Mouse (Mus musculus): Measurements from ENCODE around the gene C2cd5. TPM values are rescaled to one million over a fixed set of nuclear protein-coding genes. Genes with fewer than 3 reads are reported as not detected.

C2cd5 gene
- polyA plus RNA-seq, 1 experiment from 2014 or later, result 51.4 TPM

GRCm38 (mm10) chr6:143136688-143137087 is 36.7 kb upstream of the C2cd5 start:
- WGBS, result 98% methylated on average over 7 of the region's 7 CpGs
- Histone ChIP-seq H3K4me1 (no peaks in the 10 kb centered on the region), H3K9me3 (no peaks in the 10 kb centered on the region), H3K36me3 (replicated peaks) (no peaks in the 10 kb centered on the region), H3K27ac (no peak overlapping the region), H3K27me3 (replicated peaks) (no peaks in the 10 kb centered on the region), H3K9ac (no peak overlapping the region), H3K4me2 (no peak overlapping the region), H3K4me3 (no peak overlapping the region)
- no peak for ATAC-seq (replicated peaks)

- ATAC-seq (replicated peaks), result no peak
- no peaks in the 10 kb centered on the region for H3K36me3 ChIP-seq (replicated peaks)
- no peaks in the 10 kb centered on the region for H3K4me1 ChIP-seq
- H3K4me3 ChIP-seq, result no peak overlapping the region
- no peak overlapping the region for H3K9ac ChIP-seq
- H3K9me3 ChIP-seq, result no peaks in the 10 kb centered on the region
- 89% methylated on average over 13 of the region's 13 CpGs for WGBS
- H3K27ac ChIP-seq, result no peak overlapping the region
- no peaks in the 10 kb centered on the region for H3K27me3 ChIP-seq (replicated peaks)
- no peak overlapping the region for H3K4me2 ChIP-seq
Measured at GRCm38 (mm10) chr6:143135097-143135496, 35.2 kb upstream of the C2cd5 start.

GRCm38 (mm10) chr6:143133150-143133549 is 33.2 kb upstream of the C2cd5 start:
- Histone ChIP-seq H3K36me3 (replicated peaks) (no peaks in the 10 kb centered on the region), H3K9ac (no peak overlapping the region), H3K4me3 (no peak overlapping the region), H3K4me2 (no peak overlapping the region), H3K4me1 (no peaks in the 10 kb centered on the region), H3K9me3 (no peaks in the 10 kb centered on the region), H3K27me3 (replicated peaks) (no peaks in the 10 kb centered on the region), H3K27ac (no peak overlapping the region)
- ATAC-seq (replicated peaks), result no peak
- WGBS, result 80% methylated on average over 2 of the region's 2 CpGs

GRCm38 (mm10) chr6:143131895-143132652 is 32.1 kb upstream of the C2cd5 start:
- Histone ChIP-seq H3K27me3 (replicated peaks) (no peaks in the 10 kb centered on the region), H3K4me1 (no peaks in the 10 kb centered on the region), H3K9me3 (no peaks in the 10 kb centered on the region), H3K4me3 (no peak overlapping the region), H3K9ac (no peak overlapping the region), H3K36me3 (replicated peaks) (no peaks in the 10 kb centered on the region), H3K4me2 (no peak overlapping the region), H3K27ac (no peak overlapping the region)
- 73% methylated on average over 6 of the region's 6 CpGs for WGBS
- ATAC-seq (replicated peaks), result no peak

- H3K9me3 ChIP-seq, result no peaks in the 10 kb centered on the region
- H3K4me3 ChIP-seq, result no peak overlapping the region
- H3K9ac ChIP-seq, result no peak overlapping the region
- ATAC-seq (replicated peaks), result no peak
- WGBS, result 81% methylated on average over 4 of the region's 4 CpGs
- H3K36me3 ChIP-seq (replicated peaks), result no peaks in the 10 kb centered on the region
- H3K4me1 ChIP-seq, result no peaks in the 10 kb centered on the region
- no peaks in the 10 kb centered on the region for H3K27me3 ChIP-seq (replicated peaks)
- no peak overlapping the region for H3K4me2 ChIP-seq
- H3K27ac ChIP-seq, result no peak overlapping the region
Measured at GRCm38 (mm10) chr6:143130411-143130810, 30.5 kb upstream of the C2cd5 start.

GRCm38 (mm10) chr6:143129952-143130351 is 30.0 kb upstream of the C2cd5 start:
- no peak overlapping the region for H3K4me2 ChIP-seq
- no peaks in the 10 kb centered on the region for H3K4me1 ChIP-seq
- H3K9me3 ChIP-seq, result no peaks in the 10 kb centered on the region
- H3K27me3 ChIP-seq (replicated peaks), result no peaks in the 10 kb centered on the region
- no peak overlapping the region for H3K4me3 ChIP-seq
- H3K27ac ChIP-seq, result no peak overlapping the region
- H3K9ac ChIP-seq, result no peak overlapping the region
- WGBS, result 87% methylated on average over 3 of the region's 3 CpGs
- H3K36me3 ChIP-seq (replicated peaks), result no peaks in the 10 kb centered on the region
- no peak for ATAC-seq (replicated peaks)

GRCm38 (mm10) chr6:143129466-143129865 is 29.5 kb upstream of the C2cd5 start:
- Histone ChIP-seq H3K9me3 (no peaks in the 10 kb centered on the region), H3K4me2 (no peak overlapping the region), H3K27me3 (replicated peaks) (no peaks in the 10 kb centered on the region), H3K9ac (no peak overlapping the region), H3K4me3 (no peak overlapping the region), H3K27ac (no peak overlapping the region), H3K4me1 (no peaks in the 10 kb centered on the region), H3K36me3 (replicated peaks) (no peaks in the 10 kb centered on the region)
- no peak for ATAC-seq (replicated peaks)
- 94% methylated on average over 7 of the region's 7 CpGs for WGBS

- no peaks in the 10 kb centered on the region for H3K9me3 ChIP-seq
- H3K9ac ChIP-seq, result no peak overlapping the region
- no peak overlapping the region for H3K4me3 ChIP-seq
- ATAC-seq (replicated peaks), result no peak
- H3K4me1 ChIP-seq, result no peaks in the 10 kb centered on the region
- no peak overlapping the region for H3K4me2 ChIP-seq
- H3K27ac ChIP-seq, result no peak overlapping the region
- no peaks in the 10 kb centered on the region for H3K27me3 ChIP-seq (replicated peaks)
- H3K36me3 ChIP-seq (replicated peaks), result no peaks in the 10 kb centered on the region
Measured at GRCm38 (mm10) chr6:143125721-143126120, 25.8 kb upstream of the C2cd5 start.

GRCm38 (mm10) chr6:143119325-143119724 is 19.4 kb upstream of the C2cd5 start:
- Histone ChIP-seq H3K27me3 (replicated peaks) (no peaks in the 10 kb centered on the region), H3K36me3 (replicated peaks) (no peaks in the 10 kb centered on the region), H3K9me3 (no peaks in the 10 kb centered on the region), H3K4me2 (no peak overlapping the region), H3K4me3 (no peak overlapping the region), H3K27ac (no peak overlapping the region), H3K4me1 (no peaks in the 10 kb centered on the region), H3K9ac (no peak overlapping the region)
- ATAC-seq (replicated peaks), result no peak
- 93% methylated on average over 6 of the region's 6 CpGs for WGBS

- WGBS, result 48% methylated on average over 6 of the region's 6 CpGs
- Histone ChIP-seq H3K36me3 (replicated peaks) (no peaks in the 10 kb centered on the region), H3K4me1 (no peaks in the 10 kb centered on the region), H3K4me3 (no peak overlapping the region), H3K27me3 (replicated peaks) (no peaks in the 10 kb centered on the region), H3K9ac (no peak overlapping the region), H3K27ac (no peak overlapping the region), H3K9me3 (no peaks in the 10 kb centered on the region), H3K4me2 (no peak overlapping the region)
- ATAC-seq (replicated peaks), result no peak
Measured at GRCm38 (mm10) chr6:143116779-143117178, 16.8 kb upstream of the C2cd5 start.

GRCm38 (mm10) chr6:143115505-143115904 is 15.6 kb upstream of the C2cd5 start:
- WGBS, result 76% methylated on average over 5 of the region's 5 CpGs
- Histone ChIP-seq H3K27ac (no peak overlapping the region), H3K4me1 (no peaks in the 10 kb centered on the region), H3K4me2 (no peak overlapping the region), H3K9me3 (no peaks in the 10 kb centered on the region), H3K4me3 (no peak overlapping the region), H3K36me3 (replicated peaks) (no peaks in the 10 kb centered on the region), H3K9ac (no peak overlapping the region), H3K27me3 (replicated peaks) (no peaks in the 10 kb centered on the region)
- ATAC-seq (replicated peaks), result no peak

- Histone ChIP-seq H3K4me3 (no peak overlapping the region), H3K9me3 (no peaks in the 10 kb centered on the region), H3K36me3 (replicated peaks) (no peaks in the 10 kb centered on the region), H3K4me1 (no peaks in the 10 kb centered on the region), H3K4me2 (no peak overlapping the region), H3K9ac (no peak overlapping the region), H3K27me3 (replicated peaks) (no peaks in the 10 kb centered on the region), H3K27ac (no peak overlapping the region)
- 77% methylated on average over 9 of the region's 9 CpGs for WGBS
- no peak for ATAC-seq (replicated peaks)
Measured at GRCm38 (mm10) chr6:143115011-143115445, 15.1 kb upstream of the C2cd5 start.

- H3K9ac ChIP-seq, result no peak overlapping the region
- no peaks in the 10 kb centered on the region for H3K27me3 ChIP-seq (replicated peaks)
- H3K36me3 ChIP-seq (replicated peaks), result no peaks in the 10 kb centered on the region
- no peak overlapping the region for H3K27ac ChIP-seq
- no peaks in the 10 kb centered on the region for H3K9me3 ChIP-seq
- H3K4me2 ChIP-seq, result no peak overlapping the region
- 0% methylated on average over 2 of the region's 2 CpGs for WGBS
- no peak overlapping the region for H3K4me3 ChIP-seq
- ATAC-seq (replicated peaks), result no peak
- H3K4me1 ChIP-seq, result no peaks in the 10 kb centered on the region
Measured at GRCm38 (mm10) chr6:143114556-143114955, 14.6 kb upstream of the C2cd5 start.
